Mouse (Mus musculus): ENCODE measurements around the gene Hoxa11.

Hoxa11 gene

DNA sequence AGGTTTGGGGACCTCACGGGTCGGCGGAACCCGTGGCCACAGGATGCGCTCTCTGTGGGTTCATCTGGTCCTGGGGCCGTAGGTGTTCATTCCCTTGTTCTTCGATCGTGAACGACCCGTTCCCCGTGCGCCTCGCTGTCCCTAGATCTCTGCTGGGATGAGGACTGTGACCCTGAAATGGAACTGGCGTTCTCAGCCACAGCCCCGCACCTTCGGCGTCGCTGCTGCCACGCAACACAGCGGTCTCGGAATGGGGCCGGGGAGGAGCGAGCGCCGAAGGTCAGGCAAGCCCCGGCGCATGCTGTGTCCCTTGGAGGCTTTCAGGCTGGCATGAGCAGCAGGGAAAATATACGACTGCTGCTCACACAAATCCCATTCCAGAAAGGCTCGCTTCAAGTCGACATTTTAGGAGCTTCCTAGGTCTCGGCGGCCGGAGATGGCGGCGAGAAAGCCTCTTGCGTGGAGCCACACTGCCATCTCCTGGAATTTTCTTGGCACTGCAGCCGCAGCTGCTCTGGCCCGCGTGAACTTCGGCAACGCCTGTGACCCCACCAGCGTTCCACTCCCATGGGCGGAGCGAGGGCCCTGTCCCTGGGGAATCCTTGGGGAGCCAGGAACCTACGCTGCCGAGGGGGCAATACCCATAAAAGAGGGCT, 24.1 kb downstream of the Hoxa11 start, which contains the start of gene Hoxa7:
Gene Hoxa7 (minus strand): TSS at position 518 of the 656 bp plus-strand sequence.
- DNase-seq (ENCODE audit: extremely low read depth, insufficient read length, low spot score), result peak; percentile 83

- no peak for DNase-seq (ENCODE audit: extremely low read depth, insufficient read length, low spot score)
These were observed 24.7 kb downstream of the Hoxa11 start for GRCm38 (mm10) chr6:52220865-52221310.

GRCm38 (mm10) chr6:52220003-52220864, 25.4 kb downstream of the Hoxa11 start:
- DNase-seq (ENCODE audit: extremely low read depth, insufficient read length, low spot score), result no peak

- no peak for DNase-seq (ENCODE audit: extremely low read depth, insufficient read length, low spot score)
These were observed 26.2 kb downstream of the Hoxa11 start for GRCm38 (mm10) chr6:52219234-52219942.

DNA sequence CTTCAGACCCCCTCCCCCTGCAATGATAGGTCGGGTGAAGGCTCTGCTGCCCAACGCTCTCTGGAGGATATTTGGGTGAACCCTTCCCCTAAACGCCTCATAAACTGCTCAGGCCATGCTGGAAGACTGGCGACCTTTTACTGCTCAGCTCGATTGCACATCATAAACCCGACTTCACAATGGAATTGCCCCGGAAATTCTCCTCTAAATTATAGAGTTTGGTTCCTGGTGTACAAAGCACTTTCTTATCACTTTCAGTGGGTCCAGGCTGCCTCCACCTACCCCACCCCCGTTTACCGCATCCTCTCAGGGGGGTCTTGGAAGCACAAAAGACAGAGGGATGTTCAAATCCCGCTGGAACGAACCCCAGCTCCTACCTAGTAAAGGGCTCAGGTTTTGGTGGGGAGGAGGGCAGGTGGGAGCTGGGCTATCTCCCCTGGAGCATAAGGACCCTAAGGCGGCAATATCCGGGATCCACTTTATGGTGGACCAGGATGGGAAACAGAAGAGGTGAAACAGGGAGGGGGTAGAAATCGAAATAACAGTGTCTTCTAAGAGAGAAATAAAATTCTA, 26.9 kb downstream of the Hoxa11 start:
- DNase-seq (ENCODE audit: extremely low read depth, insufficient read length, low spot score), result no peak

DNA sequence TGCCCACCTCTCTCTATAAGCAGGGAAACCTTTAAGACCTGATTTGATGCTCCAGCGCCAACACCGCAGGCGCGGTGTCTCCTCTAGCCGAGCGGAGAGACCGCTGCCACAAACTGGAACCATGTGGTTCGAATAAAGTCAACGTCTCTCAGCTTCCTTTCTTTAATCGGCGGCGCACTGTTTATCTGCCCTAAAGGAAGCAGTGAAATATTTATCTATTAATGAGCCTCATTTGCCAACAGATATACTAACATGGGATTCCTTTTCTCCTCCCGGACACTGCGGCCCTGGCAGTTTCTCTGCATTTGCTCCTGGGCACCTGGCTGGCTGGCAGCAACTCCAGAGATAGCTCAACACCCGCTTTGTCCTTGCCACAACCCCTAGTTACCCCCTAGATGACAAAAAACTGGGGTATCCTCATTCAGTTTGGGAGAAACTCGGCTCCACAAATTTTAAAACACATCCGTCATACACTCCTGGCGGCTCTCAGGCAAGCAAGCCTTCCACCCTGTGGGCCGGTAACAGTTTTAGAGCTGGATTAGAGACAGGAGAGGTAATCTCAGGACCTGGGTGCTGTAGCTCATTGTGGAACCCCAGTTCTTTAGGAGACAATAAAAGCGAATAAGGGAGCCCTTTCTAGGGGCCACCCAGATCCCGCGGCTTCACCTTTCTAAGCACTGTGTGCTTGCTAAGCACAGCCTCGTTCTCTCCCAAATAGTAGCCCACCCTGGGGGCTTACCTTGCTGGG, 27.5 kb downstream of the Hoxa11 start:
- no peak for DNase-seq (ENCODE audit: extremely low read depth, insufficient read length, low spot score)

DNA sequence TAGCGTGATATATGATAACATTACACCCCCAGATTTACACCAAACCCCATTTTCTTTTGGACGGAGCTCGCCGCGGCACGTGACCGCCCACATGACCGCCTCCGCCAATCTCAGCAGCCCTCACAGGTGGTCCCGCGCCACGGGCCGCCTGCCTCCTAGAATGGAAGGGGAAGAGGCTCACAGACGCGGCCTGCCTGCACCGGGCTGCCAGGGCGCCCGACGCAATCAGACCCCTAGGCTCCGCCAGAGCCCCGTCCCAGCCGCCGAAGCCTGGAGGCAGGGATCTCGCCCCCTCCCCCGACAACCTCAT, 28.2 kb downstream of the Hoxa11 start:
- DNase-seq (ENCODE audit: extremely low read depth, insufficient read length, low spot score), result no peak

GRCm38 (mm10) chr6:52216691-52217458, 28.7 kb downstream of the Hoxa11 start:
- DNase-seq (ENCODE audit: extremely low read depth, insufficient read length, low spot score), result no peak

- DNase-seq (ENCODE audit: extremely low read depth, insufficient read length, low spot score), result no peak
These were observed 29.7 kb downstream of the Hoxa11 start for GRCm38 (mm10) chr6:52215771-52216535.

GRCm38 (mm10) chr6:52215070-52215469, 30.5 kb downstream of the Hoxa11 start:
- DNase-seq (ENCODE audit: extremely low read depth, insufficient read length, low spot score), result no peak

GRCm38 (mm10) chr6:52214271-52214670, 31.3 kb downstream of the Hoxa11 start:
- no peak for DNase-seq (ENCODE audit: extremely low read depth, insufficient read length, low spot score)

GRCm38 (mm10) chr6:52213119-52213986, 32.3 kb downstream of the Hoxa11 start, which contains the start of the genes Hoxa3 and Gm28308:
TSS of gene Hoxa3 (minus strand) at chr6:52213336.
TSS of gene Gm28308 (minus strand) at chr6:52213339.
- DNase-seq (ENCODE audit: extremely low read depth, insufficient read length, low spot score), result peak; percentile 81

DNA sequence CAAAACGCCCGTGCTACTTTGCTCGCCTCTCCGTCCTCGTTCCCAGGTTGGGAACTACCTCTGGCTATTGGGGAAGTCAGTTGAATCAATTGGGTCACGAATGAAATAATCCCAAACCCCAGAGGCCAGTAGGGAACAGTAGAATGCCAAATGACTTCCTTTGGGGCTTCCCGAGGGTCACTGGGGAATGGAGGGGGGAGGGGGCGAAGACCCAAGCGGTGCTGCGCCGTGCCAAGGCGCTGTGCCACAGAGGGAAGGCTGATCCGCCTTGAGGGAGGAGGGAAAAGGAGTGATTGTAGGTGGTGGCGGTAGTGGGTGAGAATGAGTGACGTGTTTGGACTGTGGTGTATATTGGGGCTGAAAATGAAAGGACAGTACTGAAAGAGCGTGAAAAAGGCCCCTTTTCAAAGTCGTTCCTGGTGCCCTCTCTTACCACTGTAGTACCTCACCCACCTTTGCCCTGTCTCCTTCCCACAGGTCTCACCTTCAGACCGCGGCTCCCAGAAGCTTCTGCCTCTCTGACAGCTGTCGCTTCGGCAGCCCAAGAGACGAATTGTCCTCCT, 33.0 kb downstream of the Hoxa11 start:
- peak; percentile 78 for DNase-seq (ENCODE audit: extremely low read depth, insufficient read length, low spot score)

DNA sequence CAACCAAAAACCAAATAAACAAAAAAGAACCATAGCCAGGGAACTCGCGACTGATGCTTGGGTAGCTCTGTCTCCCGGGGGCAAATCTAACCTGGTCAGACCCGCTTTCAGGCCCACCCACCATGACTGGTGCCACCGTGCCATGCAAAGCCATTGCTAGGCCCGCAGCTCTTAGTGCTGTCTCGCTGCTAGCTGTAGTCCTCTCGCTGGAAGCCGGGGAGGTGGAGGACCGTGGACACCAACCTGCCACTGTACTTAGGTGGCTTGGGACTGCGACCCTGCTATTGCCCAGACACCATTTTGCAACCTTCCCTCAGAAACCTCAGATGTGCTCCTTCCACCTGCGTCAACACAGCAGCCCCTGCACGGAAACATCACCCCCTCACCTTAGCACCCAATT, 33.6 kb downstream of the Hoxa11 start:
- no peak for DNase-seq (ENCODE audit: extremely low read depth, insufficient read length, low spot score)

GRCm38 (mm10) chr6:52211170-52211935, 34.3 kb downstream of the Hoxa11 start:
- DNase-seq (ENCODE audit: extremely low read depth, insufficient read length, low spot score), result peak; percentile 84

DNA sequence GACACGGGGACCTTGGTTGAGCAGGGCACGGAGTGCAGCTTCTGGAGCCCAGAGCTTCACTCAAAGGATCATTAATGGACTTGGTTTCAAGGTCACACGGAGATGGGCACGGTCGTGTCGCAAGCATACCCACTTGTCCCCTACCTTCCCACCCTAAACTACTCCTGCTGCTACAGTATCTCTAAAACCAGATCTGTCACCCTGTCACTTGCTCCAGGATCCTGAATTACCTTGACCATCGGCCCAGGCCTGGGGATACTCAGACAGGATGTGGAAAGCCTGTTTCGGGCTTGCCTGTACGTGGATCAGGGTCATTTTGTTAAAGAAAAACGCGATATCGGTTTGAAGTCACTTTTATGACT, 35.9 kb downstream of the Hoxa11 start:
- no peak for DNase-seq (ENCODE audit: extremely low read depth, insufficient read length, low spot score)
